In the genomic region with DNA sequence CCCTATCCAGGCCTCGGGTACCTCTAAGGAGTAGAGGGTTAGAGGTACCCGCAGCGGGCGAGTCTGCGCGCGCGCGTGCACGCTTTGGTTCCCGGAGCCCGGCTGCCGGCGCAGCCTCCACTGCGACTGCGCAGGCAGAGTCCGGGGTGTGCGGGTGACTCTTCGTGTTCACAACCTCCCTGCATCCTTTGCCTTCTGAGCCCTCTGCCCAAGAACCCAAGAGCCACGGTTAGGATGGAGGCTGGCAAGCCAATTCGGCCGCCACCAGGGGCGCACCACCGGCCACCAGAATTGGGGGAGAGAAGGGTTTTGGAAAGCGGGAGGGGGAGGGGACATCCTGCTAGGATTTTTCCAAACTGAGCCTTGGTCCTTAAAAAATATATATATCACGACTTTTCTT, we compare ENCODE assay signal across 9 mouse cellular contexts. TPM values are rescaled to one million over a fixed set of nuclear protein-coding genes. Genes with fewer than 3 reads are reported as not detected.
DNase-seq lines count a peak whose midpoint lies in the region; ATAC-seq and TF ChIP-seq lines count a peak whose summit lies in the region.
"Had no signal": no experiment of that assay in that cellular context is flagged by ENCODE, and none has a peak within 500 bp of the region (broad histone marks: within the 10 kb centered on the region; RNA-seq: fewer than 3 reads in every experiment).

No protein-coding gene starts in this region.

- H3K9ac ChIP-seq in heart, embryonic 11.5 days (ENCODE audit: low read depth, low read length) = peak overlapping the region; percentile 22; the same call in 1 of the 2 replicates
- no peak overlapping the region for H3K9ac ChIP-seq in kidney, postnatal 0 days (ENCODE audit: low read depth, low read length)
- peak overlapping the region; percentile 21; the same call in 1 of the 2 replicates for H3K9ac ChIP-seq in lung, embryonic 16.5 days (ENCODE audit: low read length)

- TF ChIP-seq POLR2A in small intestine, adult 2 months (IDR thresholded peaks at IDR 0.05; ENCODE audit: low read depth, low read length) = no peak

- 4% methylated on average over 26 of the region's 26 CpGs for WGBS in heart, embryonic 11.5 days (ENCODE audit: insufficient replicate concordance)
- WGBS in kidney, postnatal 0 days = 2% methylated on average over 26 of the region's 26 CpGs
- WGBS in lung, embryonic 16.5 days = 6% methylated on average over 26 of the region's 26 CpGs
- 6% methylated on average over 26 of the region's 26 CpGs for WGBS in small intestine, adult 2 months

- H3K4me1 ChIP-seq in heart, embryonic 11.5 days (ENCODE audit: control insufficient read depth, insufficient read depth, low read length) = peaks cover 18% of the 10 kb centered on the region
- H3K4me1 ChIP-seq in kidney, postnatal 0 days (replicated peaks; ENCODE audit: insufficient read depth, low read length) = peaks cover 6% of the 10 kb centered on the region; the same call in 1 of the 2 replicates
- peaks cover 14% of the 10 kb centered on the region for H3K4me1 ChIP-seq in lung, embryonic 16.5 days (replicated peaks; ENCODE audit: control insufficient read depth, insufficient read depth, low read length)
- H3K4me1 ChIP-seq in small intestine, adult 2 months (ENCODE audit: control insufficient read depth, insufficient read depth, insufficient read length, low read length) = peaks cover 3% of the 10 kb centered on the region; the same call in 1 of the 2 replicates

- no peaks in the 10 kb centered on the region for H3K36me3 ChIP-seq in heart, embryonic 11.5 days (ENCODE audit: control insufficient read depth, insufficient read depth, low read length)
- no peaks in the 10 kb centered on the region for H3K36me3 ChIP-seq in kidney, postnatal 0 days (ENCODE audit: insufficient read depth, low read length)
- H3K36me3 ChIP-seq in lung, embryonic 16.5 days (ENCODE audit: control insufficient read depth, insufficient read depth, low read length) = no peaks in the 10 kb centered on the region
- no peaks in the 10 kb centered on the region for H3K36me3 ChIP-seq in small intestine, adult 2 months (ENCODE audit: control insufficient read depth, insufficient read depth, low read length)

- ATAC-seq in heart, embryonic 11.5 days (replicated peaks; ENCODE audit: insufficient number of reproducible peaks, low FRiP score, low TSS enrichment) = no peak
- ATAC-seq in kidney, postnatal 0 days (replicated peaks; ENCODE audit: low FRiP score, low read depth) = no peak
- ATAC-seq in lung, embryonic 16.5 days (ENCODE audit: low read depth) = no peak

- peak; percentile 39 for DNase-seq in urinary bladder, postnatal 14 days (ENCODE audit: low spot score)
- DNase-seq in urinary bladder, postnatal 36 days (ENCODE audit: low spot score in 2 of 2) = no peak
- DNase-seq in cerebellum, postnatal 14 days = peak; percentile 88 to 92
- peak; percentile 53 for DNase-seq in kidney, postnatal 0 days (ENCODE audit: low spot score)
- DNase-seq in urinary bladder, adult 2 months (ENCODE audit: low spot score) = no peak

- no peak overlapping the region for H3K27ac ChIP-seq in heart, embryonic 11.5 days (ENCODE audit: low read depth, low read length)
- no peak overlapping the region for H3K27ac ChIP-seq in kidney, postnatal 0 days
- H3K27ac ChIP-seq in lung, embryonic 16.5 days (ENCODE audit: low read length) = no peak overlapping the region
- H3K27ac ChIP-seq in small intestine, adult 2 months (ENCODE audit: insufficient read depth, low read depth, low read length) = no peak overlapping the region

- no peaks in the 10 kb centered on the region for H3K9me3 ChIP-seq in heart, embryonic 11.5 days (replicated peaks; ENCODE audit: control insufficient read depth, low read length)
- no peaks in the 10 kb centered on the region for H3K9me3 ChIP-seq in kidney, postnatal 0 days (replicated peaks; ENCODE audit: low read length)
- H3K9me3 ChIP-seq in lung, embryonic 16.5 days (ENCODE audit: control insufficient read depth, low read length) = no peaks in the 10 kb centered on the region

- H3K27me3 ChIP-seq in heart, embryonic 11.5 days (ENCODE audit: control insufficient read depth, insufficient read depth, low read length) = peaks cover 27% of the 10 kb centered on the region
- no peaks in the 10 kb centered on the region; the same call in 1 of the 2 replicates for H3K27me3 ChIP-seq in kidney, postnatal 0 days (ENCODE audit: insufficient read depth, low read length)
- no peaks in the 10 kb centered on the region; the same call in 1 of the 2 replicates for H3K27me3 ChIP-seq in lung, embryonic 16.5 days (ENCODE audit: control insufficient read depth, insufficient read depth, low read depth, low read length)
- peaks cover 20% of the 10 kb centered on the region for H3K27me3 ChIP-seq in small intestine, adult 2 months (ENCODE audit: control insufficient read depth, insufficient read depth, low read length)

- peak overlapping the region; percentile 66 for H3K4me2 ChIP-seq in heart, embryonic 11.5 days
- H3K4me2 ChIP-seq in kidney, postnatal 0 days (ENCODE audit: low read length) = peak overlapping the region; percentile 44
- H3K4me2 ChIP-seq in lung, embryonic 16.5 days (ENCODE audit: low read depth, low read length) = peak overlapping the region; percentile 55

- peak; percentile 78 for TF ChIP-seq CTCF in kidney, postnatal 0 days (IDR thresholded peaks at IDR 0.05; ENCODE audit: low read depth)
- peak; percentile 38; the same call in 1 of the 2 replicates for TF ChIP-seq CTCF in small intestine, adult 2 months (IDR thresholded peaks at IDR 0.05; ENCODE audit: extremely low read depth, insufficient read length, insufficient replicate concordance, low read depth, low read length)

- peak overlapping the region; percentile 29 for H3K4me3 ChIP-seq in heart, embryonic 11.5 days (ENCODE audit: low read depth, low read length)
- peak overlapping the region; percentile 18; the same call in 1 of the 2 replicates for H3K4me3 ChIP-seq in kidney, postnatal 0 days (replicated peaks; ENCODE audit: low read depth, low read length)
- H3K4me3 ChIP-seq in lung, embryonic 16.5 days (ENCODE audit: low read length) = peak overlapping the region; percentile 28
- no peak overlapping the region for H3K4me3 ChIP-seq in small intestine, adult 2 months (ENCODE audit: low read depth, low read length)
- H3K4me3 ChIP-seq: erythroblast, embryonic 14.5 days had no signal

RNA-seq across cellular contexts. Expression of gene Adgrl1, which starts 2.7 kb away (rescaled TPM):
- 10.2 and 13.5 TPM in 2 replicates for polyA plus RNA-seq in heart, embryonic 11.5 days (2014; fragmentation: Nextera tagmentation; extraction: Ambion mirVana)
- 11.5 and 14.4 TPM in 2 replicates for polyA plus RNA-seq in kidney, postnatal 0 days (2015; fragmentation: Nextera tagmentation; extraction: Ambion mirVana)
- 14.8 and 16.1 TPM in 2 replicates for polyA plus RNA-seq in lung, embryonic 16.5 days (2015; fragmentation: Nextera tagmentation; extraction: Ambion mirVana)
- polyA plus RNA-seq in small intestine, adult 2 months (2012; rRNA removed) = 16.0 and 19.1 TPM in 2 replicates
- polyA plus RNA-seq in urinary bladder, adult 2 months (2012; rRNA removed) = 39.4 and 48.3 TPM in 2 replicates

RNA-seq across cellular contexts. Expression of gene Gm10644, which starts 57.8 kb away (rescaled TPM):
- polyA plus RNA-seq in heart, embryonic 11.5 days (2014; fragmentation: Nextera tagmentation; extraction: Ambion mirVana) = 0.58 and 0.76 TPM in 2 replicates
- 0.46 and 0.47 TPM in 2 replicates for polyA plus RNA-seq in kidney, postnatal 0 days (2015; fragmentation: Nextera tagmentation; extraction: Ambion mirVana)
- 0.69 and 1.1 TPM in 2 replicates for polyA plus RNA-seq in lung, embryonic 16.5 days (2015; fragmentation: Nextera tagmentation; extraction: Ambion mirVana)
- 0.43 and 0.44 TPM in 2 replicates for polyA plus RNA-seq in small intestine, adult 2 months (2012; rRNA removed)
- polyA plus RNA-seq in urinary bladder, adult 2 months (2012; rRNA removed) = 0.69 and 0.96 TPM in 2 replicates
- polyA plus RNA-seq: erythroblast, embryonic 14.5 days had no signal

RNA-seq across cellular contexts. Expression of gene Asf1b, which starts 58.1 kb away (rescaled TPM):
- 69.4 and 72.2 TPM in 2 replicates for polyA plus RNA-seq in heart, embryonic 11.5 days (2014; fragmentation: Nextera tagmentation; extraction: Ambion mirVana)
- 23.0 and 27.8 TPM in 2 replicates for polyA plus RNA-seq in kidney, postnatal 0 days (2015; fragmentation: Nextera tagmentation; extraction: Ambion mirVana)
- polyA plus RNA-seq in lung, embryonic 16.5 days (2015; fragmentation: Nextera tagmentation; extraction: Ambion mirVana) = 76.7 and 82.8 TPM in 2 replicates
- polyA plus RNA-seq in small intestine, adult 2 months (2012; rRNA removed) = 7.8 and 22.1 TPM in 2 replicates
- 2.3 and 3.1 TPM in 2 replicates for polyA plus RNA-seq in urinary bladder, adult 2 months (2012; rRNA removed)

Comparison
In these comparisons a context has a peak if more than half of its experiments do, and no peak if none do; other contexts are left out.
1. DNase-seq: peak in urinary bladder, postnatal 14 days (single experiment), cerebellum, postnatal 14 days (2 of 2) and kidney, postnatal 0 days (single experiment); none in urinary bladder, postnatal 36 days (0 of 2) and urinary bladder, adult 2 months (single experiment).
2. Peak in every context shown above with its lines, with median percentiles within 50 percentile points of each other: H3K4me2 ChIP-seq.